Comparison of ENCODE assay signal across 8 mouse cellular contexts in genomic region chr9:44327064-44327711, GRCm38 (mm10). TPM values are rescaled to one million over a fixed set of nuclear protein-coding genes. Genes with fewer than 3 reads are reported as not detected.
DNase-seq lines count a peak whose midpoint lies in the region; ATAC-seq and TF ChIP-seq lines count a peak whose summit lies in the region.

No protein-coding gene starts in this region.

- H3K9me3 ChIP-seq in heart, embryonic 12.5 days (replicated peaks), result no peaks in the 10 kb centered on the region
- no peaks in the 10 kb centered on the region for H3K9me3 ChIP-seq in limb, embryonic 10.5 days (replicated peaks)
- no peaks in the 10 kb centered on the region for H3K9me3 ChIP-seq in midbrain, embryonic 11.5 days (ENCODE audit: control insufficient read depth, low read length)

- peak; percentile 61 for DNase-seq in cerebellum, adult 9-11 months
- no peak for DNase-seq in cerebellum, postnatal 25 days
- DNase-seq in limb, embryonic 10.5 days (ENCODE audit: low spot score), result no peak
- peak; percentile 94 for DNase-seq in midbrain, embryonic 11.5 days (ENCODE audit: low spot score, missing footprints)
- DNase-seq in right cerebral cortex, postnatal 10 days (ENCODE audit: low spot score in 2 of 2), result no peak
- no peak for DNase-seq in ovary, postnatal 14 days (ENCODE audit: low spot score)

- 0% methylated on average over 22 of the region's 22 CpGs for WGBS in heart, embryonic 12.5 days
- under 1% methylated on average over 22 of the region's 22 CpGs for WGBS in limb, embryonic 10.5 days
- WGBS in midbrain, embryonic 11.5 days, result under 1% methylated on average over 22 of the region's 22 CpGs

- no peak overlapping the region for H3K27ac ChIP-seq in cortical plate, adult 2 months (ENCODE audit: insufficient read depth, low read length)
- H3K27ac ChIP-seq in heart, embryonic 12.5 days (ENCODE audit: poor library complexity, severe bottlenecking), result peak overlapping the region; percentile 95
- peak overlapping the region; percentile 95 for H3K27ac ChIP-seq in limb, embryonic 10.5 days
- H3K27ac ChIP-seq in midbrain, embryonic 11.5 days (ENCODE audit: low read depth, low read length), result peak overlapping the region; percentile 85

- TF ChIP-seq POLR2A in cortical plate, adult 2 months (IDR thresholded peaks at IDR 0.05; ENCODE audit: extremely low read depth, insufficient read depth, low read length), result no peak

- H3K4me3 ChIP-seq in cortical plate, adult 2 months (ENCODE audit: insufficient read depth, low read length), result peak overlapping the region; percentile 42
- peak overlapping the region; percentile 73 for H3K4me3 ChIP-seq in heart, embryonic 12.5 days
- peak overlapping the region; percentile 67 for H3K4me3 ChIP-seq in limb, embryonic 10.5 days
- H3K4me3 ChIP-seq in midbrain, embryonic 11.5 days (ENCODE audit: low read depth, low read length), result peak overlapping the region; percentile 73

- peaks cover 36% of the 10 kb centered on the region for H3K36me3 ChIP-seq in heart, embryonic 12.5 days
- H3K36me3 ChIP-seq in limb, embryonic 10.5 days, result peaks cover 45% of the 10 kb centered on the region
- peaks cover 9% of the 10 kb centered on the region for H3K36me3 ChIP-seq in midbrain, embryonic 11.5 days (ENCODE audit: control insufficient read depth, insufficient read depth, low read length)

- no peaks in the 10 kb centered on the region for H3K27me3 ChIP-seq in heart, embryonic 12.5 days (replicated peaks)
- no peaks in the 10 kb centered on the region for H3K27me3 ChIP-seq in limb, embryonic 10.5 days (ENCODE audit: low read depth, poor library complexity, severe bottlenecking)
- no peaks in the 10 kb centered on the region for H3K27me3 ChIP-seq in midbrain, embryonic 11.5 days (ENCODE audit: control insufficient read depth, insufficient read depth, low read length)

- H3K9ac ChIP-seq in heart, embryonic 12.5 days, result peak overlapping the region; percentile 90
- H3K9ac ChIP-seq in midbrain, embryonic 11.5 days (ENCODE audit: low read length), result peak overlapping the region; percentile 73

- peak; percentile 71 for ATAC-seq in heart, embryonic 12.5 days (ENCODE audit: insufficient number of reproducible peaks, low FRiP score)
- peak; percentile 65; the same call in 1 of the 2 replicates for ATAC-seq in midbrain, embryonic 11.5 days (ENCODE audit: low FRiP score)

- H3K4me1 ChIP-seq in cortical plate, adult 2 months (ENCODE audit: control insufficient read depth, insufficient read depth, low read length), result peaks cover 7% of the 10 kb centered on the region
- peaks cover 12% of the 10 kb centered on the region for H3K4me1 ChIP-seq in heart, embryonic 12.5 days (replicated peaks)
- peaks cover 15% of the 10 kb centered on the region for H3K4me1 ChIP-seq in limb, embryonic 10.5 days
- H3K4me1 ChIP-seq in midbrain, embryonic 11.5 days (ENCODE audit: control insufficient read depth, insufficient read depth, low read length), result peaks cover 10% of the 10 kb centered on the region

- TF ChIP-seq CTCF in cortical plate, adult 2 months (IDR thresholded peaks at IDR 0.05; ENCODE audit: extremely low read depth, insufficient read depth, low read length), result no peak

- peak overlapping the region; percentile 72 for H3K4me2 ChIP-seq in heart, embryonic 12.5 days
- peak overlapping the region; percentile 72 for H3K4me2 ChIP-seq in midbrain, embryonic 11.5 days

RNA-seq across cellular contexts. Expression of gene Dpagt1, which starts 1.4 kb away (rescaled TPM):
- 18.0 and 19.3 TPM in 2 replicates for polyA plus RNA-seq in cortical plate, adult 2 months (2012; rRNA removed)
- 29.7 and 31.4 TPM in 2 replicates for polyA plus RNA-seq in heart, embryonic 12.5 days (2016; fragmentation: Nextera tagmentation; extraction: Ambion mirVana)
- polyA plus RNA-seq in limb, embryonic 10.5 days (2016; fragmentation: Nextera tagmentation; extraction: Ambion mirVana), result 45.3 and 46.9 TPM in 2 replicates
- 41.8 and 48.9 TPM in 2 replicates for polyA plus RNA-seq in midbrain, embryonic 11.5 days (2014; fragmentation: Nextera tagmentation; extraction: Ambion mirVana)

RNA-seq across cellular contexts. Expression of gene C2cd2l, which starts 7.1 kb away (rescaled TPM):
- polyA plus RNA-seq in cortical plate, adult 2 months (2012; rRNA removed), result 203 and 213 TPM in 2 replicates
- polyA plus RNA-seq in heart, embryonic 12.5 days (2016; fragmentation: Nextera tagmentation; extraction: Ambion mirVana), result 8.6 and 10.3 TPM in 2 replicates
- 6.9 and 9.9 TPM in 2 replicates for polyA plus RNA-seq in limb, embryonic 10.5 days (2016; fragmentation: Nextera tagmentation; extraction: Ambion mirVana)
- polyA plus RNA-seq in midbrain, embryonic 11.5 days (2014; fragmentation: Nextera tagmentation; extraction: Ambion mirVana), result 9.8 and 10.4 TPM in 2 replicates

RNA-seq across cellular contexts. Expression of gene H2afx, which starts 7.3 kb away (rescaled TPM):
- 64.8 and 68.3 TPM in 2 replicates for polyA plus RNA-seq in cortical plate, adult 2 months (2012; rRNA removed)
- polyA plus RNA-seq in heart, embryonic 12.5 days (2016; fragmentation: Nextera tagmentation; extraction: Ambion mirVana), result 221 and 231 TPM in 2 replicates
- polyA plus RNA-seq in limb, embryonic 10.5 days (2016; fragmentation: Nextera tagmentation; extraction: Ambion mirVana), result 515 and 551 TPM in 2 replicates
- polyA plus RNA-seq in midbrain, embryonic 11.5 days (2014; fragmentation: Nextera tagmentation; extraction: Ambion mirVana), result 355 and 377 TPM in 2 replicates

RNA-seq across cellular contexts. Expression of gene Hmbs, which starts 16.8 kb away (rescaled TPM):
- 30.5 and 31.2 TPM in 2 replicates for polyA plus RNA-seq in cortical plate, adult 2 months (2012; rRNA removed)
- polyA plus RNA-seq in heart, embryonic 12.5 days (2016; fragmentation: Nextera tagmentation; extraction: Ambion mirVana), result 158 and 176 TPM in 2 replicates
- polyA plus RNA-seq in limb, embryonic 10.5 days (2016; fragmentation: Nextera tagmentation; extraction: Ambion mirVana), result 174 and 195 TPM in 2 replicates
- 147 and 158 TPM in 2 replicates for polyA plus RNA-seq in midbrain, embryonic 11.5 days (2014; fragmentation: Nextera tagmentation; extraction: Ambion mirVana)

RNA-seq across cellular contexts. Expression of gene Hinfp, which starts 21.7 kb away (rescaled TPM):
- 27.6 and 33.6 TPM in 2 replicates for polyA plus RNA-seq in cortical plate, adult 2 months (2012; rRNA removed)
- 16.5 and 18.3 TPM in 2 replicates for polyA plus RNA-seq in heart, embryonic 12.5 days (2016; fragmentation: Nextera tagmentation; extraction: Ambion mirVana)
- polyA plus RNA-seq in limb, embryonic 10.5 days (2016; fragmentation: Nextera tagmentation; extraction: Ambion mirVana), result 28.2 and 30.4 TPM in 2 replicates
- polyA plus RNA-seq in midbrain, embryonic 11.5 days (2014; fragmentation: Nextera tagmentation; extraction: Ambion mirVana), result 25.6 and 28.0 TPM in 2 replicates

Comparison
In these comparisons a context has a peak if more than half of its experiments do, and no peak if none do; other contexts are left out.
1. DNase-seq: peak in cerebellum, adult 9-11 months (single experiment) and midbrain, embryonic 11.5 days (single experiment); none in cerebellum, postnatal 25 days (0 of 2), limb, embryonic 10.5 days (single experiment), right cerebral cortex, postnatal 10 days (0 of 2) and ovary, postnatal 14 days (single experiment).
2. RNA of gene C2cd2l, which starts 7.1 kb away (polyA plus RNA-seq): 203 to 213 TPM in cortical plate, adult 2 months; 9.8 to 10.4 TPM in midbrain, embryonic 11.5 days, 8.6 to 10.3 TPM in heart, embryonic 12.5 days and 6.9 to 9.9 TPM in limb, embryonic 10.5 days; every median in the first group is over 10 times any median in the second.
3. Peak in every context shown above with its lines, with median percentiles within 50 percentile points of each other: H3K4me3 ChIP-seq.